Comparison of ENCODE assay signal across 8 mouse cellular contexts in genomic region chr6:103306420-103307249, GRCm38 (mm10).
DNase-seq lines count a peak whose midpoint lies in the region; ATAC-seq and TF ChIP-seq lines count a peak whose summit lies in the region.
"Had no signal": no experiment of that assay in that cellular context is flagged by ENCODE, and none has a peak within 500 bp of the region (broad histone marks: within the 10 kb centered on the region; RNA-seq: fewer than 3 reads in every experiment).

No protein-coding gene starts in this region.

- peak; percentile 89 for DNase-seq in midbrain, embryonic 11.5 days (ENCODE audit: low spot score, missing footprints)
- DNase-seq in midbrain, embryonic 10.5 days (ENCODE audit: low spot score) = no peak
- DNase-seq in brain, embryonic 18.5 days (ENCODE audit: low read depth, low spot score) = peak; percentile 71
- DNase-seq in forebrain, postnatal 0 days = peak; percentile 89
- DNase-seq in urinary bladder, postnatal 25 days (ENCODE audit: low spot score) = no peak
- DNase-seq in adrenal gland, postnatal 36 days = no peak

- H3K27me3 ChIP-seq in midbrain, embryonic 11.5 days (ENCODE audit: control insufficient read depth, insufficient read depth, low read length) = no peaks in the 10 kb centered on the region
- peaks cover 9% of the 10 kb centered on the region; the same call in 1 of the 2 replicates for H3K27me3 ChIP-seq in midbrain, embryonic 10.5 days (ENCODE audit: low read depth, poor library complexity, severe bottlenecking)
- no peaks in the 10 kb centered on the region for H3K27me3 ChIP-seq in forebrain, postnatal 0 days (ENCODE audit: insufficient read depth, low read length)

- H3K36me3 ChIP-seq in midbrain, embryonic 11.5 days (ENCODE audit: control insufficient read depth, insufficient read depth, low read length) = no peaks in the 10 kb centered on the region
- no peaks in the 10 kb centered on the region for H3K36me3 ChIP-seq in midbrain, embryonic 10.5 days
- H3K36me3 ChIP-seq in forebrain, postnatal 0 days (ENCODE audit: insufficient read depth) = no peaks in the 10 kb centered on the region
- H3K36me3 ChIP-seq: heart, embryonic 13.5 days had no signal

- H3K4me2 ChIP-seq in midbrain, embryonic 11.5 days = no peak overlapping the region
- H3K4me2 ChIP-seq in forebrain, postnatal 0 days (ENCODE audit: low read depth) = no peak overlapping the region
- H3K4me2 ChIP-seq: heart, embryonic 13.5 days had no signal

- TF ChIP-seq CTCF in forebrain, postnatal 0 days (IDR thresholded peaks at IDR 0.05; ENCODE audit: low read depth) = peak; percentile 81

- H3K9ac ChIP-seq in midbrain, embryonic 11.5 days (ENCODE audit: low read length) = no peak overlapping the region
- no peak overlapping the region; the same call in 1 of the 2 replicates for H3K9ac ChIP-seq in forebrain, postnatal 0 days
- H3K9ac ChIP-seq: heart, embryonic 13.5 days had no signal

- H3K4me1 ChIP-seq in midbrain, embryonic 11.5 days (ENCODE audit: control insufficient read depth, insufficient read depth, low read length) = no peaks in the 10 kb centered on the region
- peaks cover 9% of the 10 kb centered on the region for H3K4me1 ChIP-seq in midbrain, embryonic 10.5 days
- no peaks in the 10 kb centered on the region for H3K4me1 ChIP-seq in forebrain, postnatal 0 days (ENCODE audit: insufficient read depth)
- H3K4me1 ChIP-seq: heart, embryonic 13.5 days had no signal

- ATAC-seq in midbrain, embryonic 11.5 days (ENCODE audit: low FRiP score) = peak; percentile 73
- ATAC-seq in forebrain, postnatal 0 days = peak; percentile 87
- ATAC-seq in monocyte, adult 5-6 weeks (replicated peaks; ENCODE audit: insufficient number of reproducible peaks, low FRiP score, low TSS enrichment, poor library complexity, severe bottlenecking) = peak; percentile 63

- no peaks in the 10 kb centered on the region for H3K9me3 ChIP-seq in midbrain, embryonic 11.5 days (ENCODE audit: control insufficient read depth, low read length)
- H3K9me3 ChIP-seq in midbrain, embryonic 10.5 days (replicated peaks) = no peaks in the 10 kb centered on the region
- H3K9me3 ChIP-seq in forebrain, postnatal 0 days (ENCODE audit: low read length) = no peaks in the 10 kb centered on the region
- H3K9me3 ChIP-seq: heart, embryonic 13.5 days had no signal

- no peak overlapping the region for H3K27ac ChIP-seq in midbrain, embryonic 11.5 days (ENCODE audit: low read depth, low read length)
- H3K27ac ChIP-seq in midbrain, embryonic 10.5 days (replicated peaks) = no peak overlapping the region
- H3K27ac ChIP-seq in forebrain, postnatal 0 days (ENCODE audit: low read depth, low read length) = peak overlapping the region; percentile 57
- H3K27ac ChIP-seq: heart, embryonic 13.5 days had no signal

- 46% methylated on average over 8 of the region's 8 CpGs for WGBS in midbrain, embryonic 11.5 days
- 54% methylated on average over 8 of the region's 8 CpGs for WGBS in midbrain, embryonic 10.5 days
- WGBS in forebrain, postnatal 0 days = 29% methylated on average over 8 of the region's 8 CpGs

- H3K4me3 ChIP-seq in midbrain, embryonic 11.5 days (ENCODE audit: low read depth, low read length) = no peak overlapping the region
- no peak overlapping the region for H3K4me3 ChIP-seq in midbrain, embryonic 10.5 days
- no peak overlapping the region for H3K4me3 ChIP-seq in forebrain, postnatal 0 days (ENCODE audit: low read depth, low read length)
- H3K4me3 ChIP-seq: heart, embryonic 13.5 days had no signal

Comparison
In these comparisons a context has a peak if more than half of its experiments do, and no peak if none do; other contexts are left out.
1. DNase-seq: peak in midbrain, embryonic 11.5 days (single experiment), brain, embryonic 18.5 days (single experiment) and forebrain, postnatal 0 days (single experiment); none in midbrain, embryonic 10.5 days (single experiment), urinary bladder, postnatal 25 days (single experiment) and adrenal gland, postnatal 36 days (0 of 2).
2. Peak in every context shown above with its lines, with median percentiles within 50 percentile points of each other: ATAC-seq.